Mouse (Mus musculus): ENCODE measurements around the gene Mmp15. TPM values are rescaled to one million over a fixed set of nuclear protein-coding genes. Genes with fewer than 3 reads are reported as not detected.

The Mmp15 gene
- polyA plus RNA-seq (2012; fragmentation: generic; extraction: Trizol): 1 to 10 TPM in 1 of 2 experiments, under 1 TPM in 1; 0.18 to 2.5 TPM

DNA sequence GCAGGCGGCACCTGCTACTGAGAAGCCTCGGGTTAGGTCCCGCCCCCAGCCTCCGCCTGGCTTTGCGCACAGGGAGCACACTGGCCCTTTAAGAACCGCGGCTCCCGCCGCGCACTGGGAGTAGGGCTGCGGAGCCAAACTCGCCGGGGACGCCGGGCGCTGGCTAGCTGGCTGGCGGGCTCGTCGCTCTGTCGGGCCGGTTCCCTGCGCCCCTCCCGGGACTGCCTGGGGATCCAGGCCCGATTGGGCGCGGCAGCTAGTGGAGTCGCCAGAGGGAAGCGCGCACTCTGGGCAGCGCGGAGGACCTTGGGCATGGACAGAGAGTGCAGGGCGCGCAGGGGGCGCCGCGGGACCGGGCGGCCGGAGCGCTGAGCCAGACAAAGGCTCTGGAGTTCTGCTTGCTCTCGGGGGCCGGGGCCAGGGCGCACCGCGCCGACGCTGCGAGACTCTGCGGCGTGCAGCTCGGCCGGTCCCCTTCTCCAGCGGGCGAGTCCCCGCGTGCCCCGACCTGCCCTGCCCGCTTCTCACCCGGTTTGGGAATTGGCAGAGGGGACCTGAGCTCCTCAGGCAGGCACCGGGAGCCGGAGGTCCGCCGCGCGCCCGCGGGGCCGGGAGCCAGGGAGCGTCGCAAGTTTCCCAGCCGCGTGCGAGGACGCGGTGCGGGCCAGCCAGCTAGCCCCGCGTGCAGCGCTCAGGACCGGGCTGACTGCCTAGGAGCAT, at the start of gene Mmp15:
TSS of gene Mmp15 (plus strand) at position 118 of the 720 bp plus-strand sequence.

DNA sequence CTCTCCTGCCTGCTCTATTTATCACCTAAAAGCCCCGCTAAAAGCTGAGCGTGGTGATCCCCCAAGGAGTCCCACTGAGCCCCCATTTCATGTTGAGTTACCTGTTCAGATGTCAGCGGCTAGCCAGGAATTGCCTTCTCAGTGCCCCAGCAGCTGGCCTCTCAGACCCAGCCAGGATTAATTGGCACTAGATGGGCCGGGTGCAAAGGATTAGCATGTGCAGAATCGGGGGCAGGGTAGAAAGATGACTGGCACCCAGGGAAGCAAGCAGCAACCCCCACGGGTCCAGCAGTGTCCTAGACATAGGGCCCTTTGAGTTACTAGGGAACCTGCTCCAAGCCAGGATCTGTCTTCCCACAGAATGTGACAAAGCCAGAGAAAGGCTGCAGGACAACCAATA, 45.6 kb upstream of the Mmp15 start, which contains the start of gene Cngb1:
TSS of gene Cngb1 (minus strand) at position 155 of the 400 bp plus-strand sequence.

DNA sequence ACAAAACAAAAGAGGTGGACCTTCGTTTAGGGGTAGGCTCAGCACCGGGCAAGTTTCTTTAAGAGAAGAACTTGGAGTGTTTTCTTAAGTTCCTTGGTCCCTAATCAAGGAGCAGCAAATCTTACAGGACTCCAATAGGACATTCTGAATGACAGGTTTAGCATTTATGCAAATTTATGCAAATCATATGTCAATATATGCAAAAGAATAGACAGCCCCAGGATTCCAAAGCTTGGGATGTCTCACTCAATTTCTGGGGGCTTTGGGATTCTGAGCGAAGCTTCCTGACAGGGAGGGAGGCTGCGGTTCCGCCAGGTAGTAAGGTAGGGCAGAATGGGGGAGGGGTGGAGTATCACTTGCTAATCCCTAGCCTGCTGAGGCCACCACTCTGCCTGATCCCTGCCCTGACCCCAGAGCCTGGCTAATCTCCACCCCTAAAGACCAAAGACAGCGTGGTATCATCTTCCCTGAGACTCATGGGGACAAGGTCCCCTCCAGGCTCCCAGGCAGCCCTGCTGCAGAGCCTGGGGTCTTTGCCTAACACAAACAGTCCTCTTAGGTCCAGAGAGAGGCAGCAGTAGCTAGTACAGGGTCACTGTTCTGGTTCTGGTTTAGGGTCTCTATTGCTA, 41.6 kb upstream of the Mmp15 start, which contains the start of gene Tepp:
TSS of gene Tepp (plus strand) at position 225 of the 629 bp plus-strand sequence.

DNA sequence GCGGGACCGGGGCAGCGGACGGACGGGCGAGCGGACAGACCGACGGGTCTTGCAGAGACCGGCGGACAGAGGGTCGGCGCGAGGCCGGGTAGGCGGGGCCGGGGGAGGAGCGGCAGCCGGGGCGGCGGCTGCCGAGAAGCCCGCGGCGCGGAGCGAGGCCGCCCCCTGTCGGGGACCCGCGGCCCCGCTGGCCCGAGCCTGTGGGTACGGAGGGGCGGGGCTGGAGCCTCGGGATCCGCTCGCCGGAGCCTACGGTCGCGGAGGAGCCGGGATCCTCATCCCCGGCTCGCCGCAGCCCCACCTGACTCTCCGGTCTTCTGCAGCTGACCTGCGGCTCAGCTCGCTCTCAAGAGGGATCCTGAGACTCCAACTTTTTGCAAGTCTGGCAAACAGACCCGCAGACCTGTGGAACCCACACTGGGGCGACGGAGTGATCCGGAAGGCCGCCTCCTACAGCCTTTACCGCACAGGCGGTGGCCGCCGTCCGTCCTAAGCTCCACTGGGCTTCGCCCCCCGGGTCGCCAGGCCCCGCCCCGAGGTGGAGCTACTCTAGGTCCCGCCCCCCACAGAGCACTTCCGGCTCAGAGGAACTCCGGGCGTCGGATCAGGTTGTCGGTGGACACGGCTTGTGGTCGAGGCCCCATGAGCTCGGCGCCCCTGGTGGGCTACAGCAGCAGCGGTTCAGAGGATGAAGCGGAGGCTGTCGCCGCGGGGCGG, 20.2 kb upstream of the Mmp15 start, which contains the start of the genes Zfp319 and Usb1:
TSS of gene Zfp319 (minus strand) at position 231 of the 717 bp plus-strand sequence.
TSS of gene Usb1 (plus strand) at position 565 of the 717 bp plus-strand sequence.

Other genes with a start within 250 kb of the Mmp15 start
- 10 to 100 TPM in 1 of 2 experiments, 1 to 10 TPM in 1; 3.6 to 10.5 TPM for gene Kifc3, start 149.5 kb upstream of the Mmp15 start, polyA plus RNA-seq (2012; fragmentation: generic; extraction: Trizol)
- under 1 TPM; 0.14 to 0.26 TPM for gene Cngb1, start 45.7 kb upstream of the Mmp15 start, polyA plus RNA-seq (2012; fragmentation: generic; extraction: Trizol)
- gene Tepp, start 41.7 kb upstream of the Mmp15 start, polyA plus RNA-seq (2012; fragmentation: generic; extraction: Trizol): not detected
- 1 to 10 TPM; 1.4 to 7.7 TPM for gene Zfp319, start 20.3 kb upstream of the Mmp15 start, polyA plus RNA-seq (2012; fragmentation: generic; extraction: Trizol)
- gene Usb1, start 20.0 kb upstream of the Mmp15 start, polyA plus RNA-seq (2012; fragmentation: generic; extraction: Trizol): 10 to 100 TPM; 14.6 to 26.3 TPM
- 10 to 100 TPM; 16.0 to 73.6 TPM for gene Cfap20, start 82.6 kb downstream of the Mmp15 start, polyA plus RNA-seq (2012; fragmentation: generic; extraction: Trizol)
- gene Csnk2a2, start 137.8 kb downstream of the Mmp15 start, polyA plus RNA-seq (2012; fragmentation: generic; extraction: Trizol): 10 to 100 TPM; 25.0 to 43.3 TPM
- gene Ccdc113, start 181.8 kb downstream of the Mmp15 start, polyA plus RNA-seq (2012; fragmentation: generic; extraction: Trizol): under 1 TPM in 1 of 2 experiments, not detected in 1; 0.33 TPM
- gene Prss54, start 224.1 kb downstream of the Mmp15 start, polyA plus RNA-seq (2012; fragmentation: generic; extraction: Trizol): not detected

Measured in C3H10T1/2 (cell line).